Mouse (Mus musculus): ENCODE measurements around the gene AI854703.
"Not testable (repeated sequence)": the region's sequence is repeated elsewhere in the genome, so short reads cannot be mapped to it uniquely, and the experiment has no call there.

The AI854703 gene

GRCm38 (mm10) chr6:48614756-48615155 is 11.8 kb upstream of the AI854703 start:
- in situ Hi-C loops (cut with MboI, MseI) = no loop called here

DNA sequence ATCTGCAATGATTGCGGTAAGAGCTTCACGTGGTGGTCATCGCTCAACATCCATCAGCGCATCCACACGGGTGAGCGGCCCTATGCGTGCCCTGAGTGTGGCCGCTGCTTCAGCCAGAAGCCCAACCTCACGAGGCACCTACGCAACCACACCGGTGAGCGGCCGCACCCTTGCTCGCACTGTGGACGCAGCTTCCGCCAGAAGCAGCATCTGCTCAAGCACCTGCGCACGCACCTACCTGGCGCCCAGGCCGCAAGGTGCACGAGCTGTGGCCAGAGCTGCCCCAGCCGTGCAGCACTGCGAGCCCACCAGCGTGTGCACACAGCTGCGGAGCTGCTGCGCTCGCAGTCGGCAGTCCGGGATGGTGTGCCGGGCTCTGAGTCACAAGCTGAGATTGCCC is 6.5 kb upstream of the AI854703 start:
- in situ Hi-C loops (cut with MboI, MseI) = no loop called here

- in situ Hi-C loops (cut with MboI, MseI) = not testable (repeated sequence)
These were observed 4.2 kb upstream of the AI854703 start for GRCm38 (mm10) chr6:48622186-48622843.

GRCm38 (mm10) chr6:48623460-48623859 is 3.1 kb upstream of the AI854703 start:
- in situ Hi-C loops (cut with MboI, MseI) = no loop called here

GRCm38 (mm10) chr6:48626984-48627383 is 420 bp downstream of the AI854703 start:
- in situ Hi-C loops (cut with MboI, MseI) = no loop called here

DNA sequence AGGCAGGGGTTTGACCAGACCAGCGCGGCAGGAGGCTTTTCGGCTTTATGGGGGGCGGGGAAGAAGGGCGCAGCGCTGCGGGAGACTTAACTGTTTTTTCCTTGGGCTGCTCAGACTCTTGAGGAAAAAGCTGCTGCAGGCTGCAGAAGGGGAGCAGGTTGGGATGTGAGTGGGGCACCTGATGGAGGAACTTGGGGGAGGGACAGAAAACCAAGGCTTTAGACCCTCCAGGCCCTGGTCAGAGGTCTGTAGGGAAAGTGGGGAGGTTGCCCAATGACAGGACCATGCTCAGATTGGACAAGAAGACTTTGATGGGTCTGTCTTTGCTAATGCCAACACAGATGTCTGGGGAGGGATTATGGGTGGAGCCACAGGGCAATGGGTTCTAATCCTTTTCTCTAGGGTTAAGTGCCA is 954 bp downstream of the AI854703 start:
- in situ Hi-C loops (cut with MboI, MseI) = no loop called here

DNA sequence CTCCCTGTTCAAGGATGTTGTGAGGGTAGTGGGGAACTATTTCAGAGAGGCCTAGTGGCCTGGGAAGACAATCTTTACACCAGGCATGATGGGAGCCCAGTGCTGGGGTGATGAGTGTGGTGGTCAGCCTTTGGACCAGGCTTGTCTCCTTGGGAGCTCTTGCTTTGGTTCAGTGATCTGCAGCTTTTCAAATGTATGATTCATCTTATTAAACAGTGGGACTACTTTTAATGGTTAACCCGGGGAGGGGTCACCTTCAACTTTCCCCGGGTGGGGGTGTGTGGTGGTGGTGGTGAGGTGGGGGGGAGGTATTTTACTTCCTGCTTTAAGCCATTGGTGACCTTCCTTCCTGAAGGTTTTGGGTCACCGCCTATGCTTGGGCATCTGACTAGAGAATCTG is 1.8 kb downstream of the AI854703 start:
- in situ Hi-C loops (cut with MboI, MseI) = no loop called here

DNA sequence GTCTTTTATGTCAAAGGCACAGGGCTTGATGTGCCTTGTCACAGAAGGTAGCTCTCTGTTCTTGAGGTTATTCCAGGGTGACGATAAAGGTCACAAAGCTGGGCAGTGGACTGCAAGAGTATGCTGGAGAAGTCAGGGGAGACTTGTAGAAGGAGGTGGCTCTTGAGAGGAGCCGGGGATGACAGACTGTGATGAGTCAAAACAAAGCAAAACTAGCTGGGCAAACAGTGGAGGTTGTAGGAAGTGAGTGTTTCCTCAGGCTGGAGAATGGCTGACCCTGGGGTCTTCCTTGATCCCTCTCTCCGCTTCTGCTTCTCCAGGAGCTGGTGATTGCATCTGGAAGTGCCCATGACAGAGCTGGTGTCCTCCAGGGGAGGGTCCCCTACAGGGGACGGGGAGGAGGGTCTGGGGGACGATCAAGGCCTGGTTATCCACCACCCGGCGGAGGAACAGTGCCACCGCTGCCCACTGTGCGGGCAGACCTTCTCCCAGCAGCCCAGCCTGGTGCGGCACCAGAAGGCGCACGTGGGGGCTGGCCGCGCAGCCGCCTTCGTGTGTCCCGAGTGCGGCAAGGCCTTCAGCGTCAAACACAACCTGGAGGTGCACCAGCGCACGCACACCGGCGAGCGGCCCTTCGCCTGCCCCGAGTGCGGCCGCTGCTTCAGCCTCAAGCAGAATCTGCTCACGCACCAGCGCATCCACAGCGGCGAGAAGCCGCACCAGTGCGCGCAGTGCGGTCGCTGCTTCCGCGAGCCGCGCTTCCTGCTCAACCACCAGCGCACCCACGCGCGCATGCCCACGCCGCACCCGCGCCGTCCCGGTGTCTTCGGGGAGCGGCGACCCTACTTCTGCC is 2.5 kb downstream of the AI854703 start:
- in situ Hi-C loops (cut with MboI, MseI) = no loop called here

DNA sequence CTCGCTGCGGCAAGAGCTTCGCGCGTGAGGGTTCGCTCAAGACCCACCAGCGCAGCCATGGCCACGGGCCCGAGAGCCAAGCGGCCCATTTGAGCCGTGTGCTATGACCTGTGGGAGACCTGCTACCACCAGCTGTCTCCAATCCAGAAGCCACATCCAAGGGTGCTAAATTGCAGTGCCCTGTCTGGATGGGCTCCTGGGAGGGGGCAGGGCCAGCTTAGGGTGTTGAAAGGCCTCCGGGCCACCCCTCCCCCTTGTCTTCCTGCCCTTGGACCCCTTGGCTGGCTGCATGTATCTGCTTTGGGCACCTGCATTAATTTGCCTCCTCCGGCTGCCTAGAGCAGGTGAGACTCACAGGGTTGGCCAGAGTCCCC is 3.1 kb downstream of the AI854703 start:
- in situ Hi-C loops (cut with MboI, MseI) = loop anchor here (10.0 kb wide), 1 partner anchor 455 kb away; no protein-coding TSS in a partner anchor

DNA sequence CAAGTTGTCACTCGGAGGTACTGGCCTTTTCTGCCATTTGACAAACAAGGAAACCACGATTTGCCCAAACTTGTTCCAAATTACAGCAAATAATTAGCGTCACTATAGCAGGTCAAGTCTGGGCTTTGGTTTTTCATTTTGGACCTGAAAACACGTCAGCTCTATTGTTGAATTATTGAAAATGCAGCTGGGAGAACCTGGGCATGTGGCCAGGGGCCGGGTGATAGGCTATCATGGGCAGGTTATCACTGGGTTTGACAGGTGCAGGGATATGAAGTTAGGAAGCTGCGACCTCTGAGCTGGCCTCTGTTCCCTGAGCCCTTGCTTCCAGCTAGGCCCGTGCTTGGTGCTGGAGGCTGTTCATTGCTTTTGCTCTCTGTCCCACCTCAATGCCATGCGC is 4.3 kb downstream of the AI854703 start:
- in situ Hi-C loops (cut with MboI, MseI) = loop anchor here (10.0 kb wide), 1 partner anchor 456 kb away; no protein-coding TSS in a partner anchor

DNA sequence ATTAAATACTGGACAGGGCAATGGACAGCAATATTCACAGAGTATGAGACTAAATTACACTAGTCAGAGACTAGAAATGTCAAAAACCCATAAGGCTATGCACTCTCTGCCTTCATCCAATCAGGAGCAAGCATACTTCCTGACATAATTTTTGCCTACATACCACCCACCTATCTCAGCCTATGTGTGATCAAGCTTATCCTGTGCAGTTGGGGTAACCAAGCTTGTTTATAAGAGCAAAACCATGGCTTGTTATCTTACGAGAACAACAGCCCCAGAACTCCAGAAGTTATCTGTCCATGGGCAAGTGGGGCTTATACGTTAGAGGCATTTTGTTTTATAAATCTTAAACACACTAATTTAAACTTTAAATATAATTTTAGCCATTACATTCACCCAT is 8.5 kb downstream of the AI854703 start:
- in situ Hi-C loops (cut with MboI, MseI) = loop anchor here (10.0 kb wide), 1 partner anchor 460 kb away; no protein-coding TSS in a partner anchor

DNA sequence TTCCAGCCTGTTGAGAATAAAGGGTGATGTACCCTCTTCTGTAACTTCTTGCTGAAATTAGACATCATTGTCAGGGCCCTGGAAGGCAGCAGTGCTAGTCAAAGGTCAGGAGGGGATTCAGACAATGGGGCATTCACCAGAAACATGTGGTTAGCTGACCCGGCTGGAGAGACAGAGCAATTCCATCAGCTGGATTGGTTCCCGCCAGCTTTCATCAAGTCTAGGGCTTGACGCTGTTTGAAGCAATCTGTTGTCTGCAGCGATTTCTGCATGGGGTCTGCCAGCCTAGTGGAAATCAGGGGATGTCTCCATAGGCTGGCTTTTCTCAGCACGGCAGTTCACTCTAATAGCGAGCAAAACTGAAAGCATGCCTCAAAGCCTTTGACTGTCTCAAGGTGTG is 10.0 kb downstream of the AI854703 start:
- in situ Hi-C loops (cut with MboI, MseI) = loop anchor here (10.0 kb wide), 1 partner anchor 462 kb away; no protein-coding TSS in a partner anchor

DNA sequence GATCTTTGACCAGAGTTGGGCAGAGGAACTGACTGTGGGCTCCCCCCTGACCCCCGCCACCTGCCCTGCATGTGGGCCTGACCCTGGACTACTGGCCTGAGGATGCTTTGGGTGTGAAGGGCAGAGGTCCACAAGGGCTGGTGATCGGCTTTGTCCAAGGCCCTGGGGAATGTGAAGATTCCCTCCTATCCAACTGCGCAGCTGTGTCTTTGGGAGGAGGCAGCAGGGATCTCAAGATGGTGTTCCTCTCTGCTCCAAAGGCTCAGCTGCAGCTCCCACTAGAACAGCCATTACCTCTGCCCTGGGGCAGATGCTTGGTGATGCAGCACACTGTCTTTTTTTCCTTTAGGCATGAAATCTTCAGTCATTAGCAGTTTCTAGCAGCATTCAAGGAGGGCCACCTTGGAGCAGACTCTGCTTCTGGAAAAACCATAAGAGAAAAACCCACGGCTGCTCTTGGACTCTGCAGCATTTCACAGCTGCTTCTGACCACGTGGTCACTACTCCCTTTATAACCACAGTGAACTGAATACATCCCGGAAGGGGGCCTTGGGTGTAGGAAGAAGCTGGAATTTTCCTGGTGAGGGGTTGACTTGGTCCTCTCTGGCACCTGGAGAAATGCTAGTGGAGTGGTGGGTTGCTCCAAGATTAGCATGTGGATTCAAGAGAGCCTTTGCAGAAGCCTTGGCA is 11.4 kb downstream of the AI854703 start:
- in situ Hi-C loops (cut with MboI, MseI) = loop anchor here (10.0 kb wide), 1 partner anchor 463 kb away; no protein-coding TSS in a partner anchor

DNA sequence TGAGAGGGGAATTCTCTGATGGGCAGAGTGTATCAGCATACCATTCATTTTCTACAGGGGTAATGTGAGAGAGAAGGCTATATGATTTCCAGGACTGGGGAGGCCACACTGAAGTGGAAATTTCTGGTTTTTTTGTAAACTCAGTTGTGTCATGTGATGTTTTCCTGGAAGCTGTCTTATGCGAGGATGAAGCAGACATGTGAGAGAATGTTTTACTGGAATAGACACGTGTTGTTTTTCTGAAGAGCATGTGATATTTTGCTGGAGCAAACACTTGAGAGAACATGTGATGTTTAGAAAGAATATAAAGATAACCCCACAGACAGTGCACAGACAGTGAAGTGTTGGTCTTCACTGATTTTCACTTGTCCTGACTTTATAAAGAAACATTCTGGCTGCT is 12.0 kb downstream of the AI854703 start:
- in situ Hi-C loops (cut with MboI, MseI) = loop anchor here (10.0 kb wide), 1 partner anchor 464 kb away; no protein-coding TSS in a partner anchor

GRCm38 (mm10) chr6:48641391-48641790 is 14.8 kb downstream of the AI854703 start:
- in situ Hi-C loops (cut with MboI, MseI) = no loop called here

- in situ Hi-C loops (cut with MboI, MseI) = no loop called here
These were observed 16.3 kb downstream of the AI854703 start for GRCm38 (mm10) chr6:48642764-48643292.

GRCm38 (mm10) chr6:48645660-48646308 is 19.2 kb downstream of the AI854703 start:
- in situ Hi-C loops (cut with MboI, MseI) = loop anchor here (5.0 kb wide), 2 partner anchors 97 to 127 kb away; partner anchors contain the start of gene Gimap3

DNA sequence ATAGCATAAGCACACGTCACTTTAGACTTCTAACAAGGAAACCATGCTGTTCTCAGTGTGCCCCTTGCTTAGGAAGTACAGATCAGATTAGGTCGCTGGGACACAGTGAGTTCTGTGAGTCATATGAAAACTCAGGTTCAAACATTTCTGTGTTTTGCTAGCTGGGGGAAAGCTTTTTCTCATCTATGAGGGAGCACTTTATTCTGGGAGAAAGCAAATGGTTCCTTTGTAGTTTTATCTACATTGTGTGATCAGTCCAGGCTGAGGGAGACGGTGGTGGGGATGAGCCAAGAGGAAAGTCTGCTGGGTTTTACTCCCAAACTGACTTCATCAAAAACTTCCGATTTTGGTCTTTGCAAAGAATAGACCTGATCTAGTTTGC is 19.7 kb downstream of the AI854703 start:
- in situ Hi-C loops (cut with MboI, MseI) = loop anchor here (5.0 kb wide), 2 partner anchors 96 to 126 kb away; partner anchors contain the start of gene Gimap3

GRCm38 (mm10) chr6:48646995-48647394 is 20.4 kb downstream of the AI854703 start, which contains the start of gene Gimap8:
Gimap8 (plus strand) TSS chr6:48647234.
- in situ Hi-C loops (cut with MboI, MseI) = loop anchor here (5.0 kb wide), 2 partner anchors 95 to 125 kb away; partner anchors contain the start of gene Gimap3

DNA sequence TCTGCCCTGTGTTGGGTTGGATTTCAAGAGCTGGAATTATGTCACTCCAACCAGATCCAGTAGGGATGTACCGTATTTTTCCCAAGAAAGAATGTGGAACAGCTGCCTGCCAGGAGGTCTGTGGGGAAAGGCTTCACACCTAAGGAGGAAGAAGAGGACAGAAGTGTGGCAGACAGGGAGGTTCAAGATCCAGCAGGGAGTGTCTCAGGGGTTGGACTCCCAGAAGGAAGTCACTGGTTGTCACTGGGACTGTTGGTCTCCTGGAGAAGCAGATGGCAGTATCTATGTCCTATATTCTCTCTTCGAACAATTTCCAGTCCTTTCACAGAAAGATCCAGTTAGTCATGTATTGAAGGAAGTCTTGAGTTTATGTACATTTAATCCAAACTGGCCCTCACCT is 21.0 kb downstream of the AI854703 start:
- in situ Hi-C loops (cut with MboI, MseI) = loop anchor here (5.0 kb wide), 2 partner anchors 95 to 125 kb away; partner anchors contain the start of gene Gimap3

DNA sequence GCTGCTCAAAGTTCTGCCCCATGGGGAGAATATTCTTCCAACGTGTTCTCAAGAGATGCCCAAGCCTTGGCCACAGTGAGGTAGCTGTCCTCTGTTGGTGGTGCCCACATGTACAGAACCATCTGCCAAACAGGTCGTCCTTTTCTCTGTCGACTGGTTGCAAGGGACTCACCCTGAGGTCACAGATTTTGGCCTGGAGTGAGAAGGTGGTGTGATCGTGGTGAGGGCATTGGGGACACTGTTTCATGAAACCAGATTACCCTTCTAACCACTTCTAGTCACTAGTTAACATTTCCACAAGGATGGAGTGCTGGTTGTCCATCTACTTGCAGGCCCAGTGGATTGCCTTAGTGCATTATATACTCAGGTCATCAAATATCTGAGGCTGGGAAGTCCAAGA is 22.2 kb downstream of the AI854703 start:
- in situ Hi-C loops (cut with MboI, MseI) = loop anchor here (5.0 kb wide), 2 partner anchors 94 to 124 kb away; partner anchors contain the start of gene Gimap3

Measured in T-helper 1 cell (primary cell).